Mouse (Mus musculus) T-helper 1 cell (primary cell): ENCODE results near the gene Adra2b.

Experiments
- in situ Hi-C: fragments of 300-600 bp; cut with MboI, MseI; formaldehyde crosslinking; loops from one replicate; pipeline ENCODE4 v1.15.1; 2025; ENCODE audit warnings: high pct_unique_total_duplicates

The Adra2b gene

GRCm38 (mm10) chr2:127362459-127363281 lies at the start of gene Adra2b:
Adra2b (plus strand) TSS chr2:127363208.
- in situ Hi-C loops: no loop called here

GRCm38 (mm10) chr2:127313878-127314277 lies 49.1 kb upstream of the Adra2b start:
- in situ Hi-C loops: loop anchor here (25.0 kb wide), 1 partner anchor 1123 kb away; no protein-coding TSS in a partner anchor

- in situ Hi-C loops: loop anchor here (25.0 kb wide), 1 partner anchor 1123 kb away; no protein-coding TSS in a partner anchor
These were observed 48.4 kb upstream of the Adra2b start for GRCm38 (mm10) chr2:127314467-127315154.

GRCm38 (mm10) chr2:127315155-127315470 lies 47.9 kb upstream of the Adra2b start:
- in situ Hi-C loops: loop anchor here (25.0 kb wide), 1 partner anchor 1122 kb away; no protein-coding TSS in a partner anchor

GRCm38 (mm10) chr2:127316431-127316830 lies 46.6 kb upstream of the Adra2b start:
- in situ Hi-C loops: loop anchor here (25.0 kb wide), 1 partner anchor 1121 kb away; no protein-coding TSS in a partner anchor

GRCm38 (mm10) chr2:127318136-127318535 lies 44.9 kb upstream of the Adra2b start:
- in situ Hi-C loops: loop anchor here (25.0 kb wide), 1 partner anchor 1119 kb away; no protein-coding TSS in a partner anchor

GRCm38 (mm10) chr2:127319071-127319470 lies 43.9 kb upstream of the Adra2b start:
- in situ Hi-C loops: loop anchor here (25.0 kb wide), 1 partner anchor 1118 kb away; no protein-coding TSS in a partner anchor

GRCm38 (mm10) chr2:127322671-127323285 lies 40.2 kb upstream of the Adra2b start:
- in situ Hi-C loops: loop anchor here (25.0 kb wide), 1 partner anchor 1115 kb away; no protein-coding TSS in a partner anchor

- in situ Hi-C loops: loop anchor here (25.0 kb wide), 1 partner anchor 1114 kb away; no protein-coding TSS in a partner anchor
These were observed 39.3 kb upstream of the Adra2b start for GRCm38 (mm10) chr2:127323667-127324066.

- in situ Hi-C loops: loop anchor here (25.0 kb wide), 1 partner anchor 1113 kb away; no protein-coding TSS in a partner anchor
These were observed 38.6 kb upstream of the Adra2b start for GRCm38 (mm10) chr2:127324456-127324855.

- in situ Hi-C loops: no loop called here
These were observed 34.7 kb upstream of the Adra2b start for GRCm38 (mm10) chr2:127328090-127328851.

GRCm38 (mm10) chr2:127332807-127333570 lies 30.0 kb upstream of the Adra2b start:
- in situ Hi-C loops: no loop called here

- in situ Hi-C loops: no loop called here
These were observed 28.9 kb upstream of the Adra2b start for GRCm38 (mm10) chr2:127333945-127334603.

- in situ Hi-C loops: no loop called here
These were observed 27.9 kb upstream of the Adra2b start for GRCm38 (mm10) chr2:127335078-127335541.

GRCm38 (mm10) chr2:127335767-127336496 lies 27.1 kb upstream of the Adra2b start, which contains the start of gene Dusp2:
Dusp2 (plus strand) TSS chr2:127336159.
- in situ Hi-C loops: no loop called here

- in situ Hi-C loops: no loop called here
These were observed 26.5 kb upstream of the Adra2b start for GRCm38 (mm10) chr2:127336497-127336832.

GRCm38 (mm10) chr2:127336885-127337284 lies 26.1 kb upstream of the Adra2b start:
- in situ Hi-C loops: no loop called here

- in situ Hi-C loops: no loop called here
These were observed 25.5 kb upstream of the Adra2b start for GRCm38 (mm10) chr2:127337531-127337930.

- in situ Hi-C loops: no loop called here
These were observed 25.0 kb upstream of the Adra2b start for GRCm38 (mm10) chr2:127338012-127338411.
